Mouse (Mus musculus): ENCODE results near the gene Abcc6. TPM values are rescaled to one million over a fixed set of nuclear protein-coding genes. Genes with fewer than 3 reads are reported as not detected.
A peak's percentile ranks its signal among the peaks of the same experiment; 100 is the strongest.

The Abcc6 gene
- polyA plus RNA-seq, 1 experiment from 2014 or later = 10.8 TPM

- DNase-seq (peak; percentile 99), ATAC-seq (peak; percentile 82)
- 6% methylated on average over 42 of the region's 44 CpGs for WGBS (ENCODE audit: insufficient replicate concordance)
- peak within 1 kb of the TSS; percentile 93 for H3K4me3 ChIP-seq (ENCODE audit: low read depth, low read length)
- H3K4me2 ChIP-seq (ENCODE audit: low read depth, low read length) = peak within 1 kb of the TSS; percentile 99
- H3K9me3 ChIP-seq (ENCODE audit: low read length) = no peaks in the 10 kb centered on the region
- H3K27me3 ChIP-seq (ENCODE audit: insufficient read depth, low read length) = no peaks in the 10 kb centered on the region
- peaks cover 3% of the 10 kb centered on the region; the same call in 1 of the 2 replicates for H3K36me3 ChIP-seq (replicated peaks; ENCODE audit: insufficient read depth, low read length)
- H3K4me1 ChIP-seq (ENCODE audit: insufficient read depth) = peaks cover 30% of the 10 kb centered on the region
- peak within 1 kb of the TSS; percentile 87 for H3K9ac ChIP-seq (replicated peaks)
- TF ChIP-seq EP300 (IDR thresholded peaks at IDR 0.05; ENCODE audit: low read depth) (peak; percentile 43; the same call in 1 of the 2 replicates), CTCF (IDR thresholded peaks at IDR 0.05; ENCODE audit: low read depth) (peak; percentile 94)
- peak within 1 kb of the TSS; percentile 35; the same call in 1 of the 2 replicates for H3K27ac ChIP-seq (ENCODE audit: low read depth)
Measured at GRCm38 (mm10) chr7:46033109-46033869, 3.2 kb upstream of the Abcc6 start, which contains the start of gene Nomo1. Gene Nomo1, plus strand, starts transcription at chr7:46033698.

- no peak for DNase-seq
- peaks cover 30% of the 10 kb centered on the region for H3K4me1 ChIP-seq (ENCODE audit: insufficient read depth)
Measured at GRCm38 (mm10) chr7:46031075-46031474, 973 bp upstream of the Abcc6 start.

GRCm38 (mm10) chr7:46029299-46030144, 580 bp downstream of the Abcc6 start:
- Histone ChIP-seq H3K9ac (replicated peaks) (peak overlapping the region; percentile 51), H3K4me3 (ENCODE audit: low read depth, low read length) (peak overlapping the region; percentile 22), H3K27ac (ENCODE audit: low read depth) (peak overlapping the region; percentile 93), H3K4me1 (ENCODE audit: insufficient read depth) (peaks cover 21% of the 10 kb centered on the region), H3K36me3 (replicated peaks; ENCODE audit: insufficient read depth, low read length) (0 out of 2 replicates have a peak, but pooled peaks cover 2% of the 10 kb centered on the region), H3K4me2 (ENCODE audit: low read depth, low read length) (peak overlapping the region; percentile 48), H3K9me3 (ENCODE audit: low read length) (no peaks in the 10 kb centered on the region), H3K27me3 (ENCODE audit: insufficient read depth, low read length) (no peaks in the 10 kb centered on the region)
- DNase-seq (no peak), ATAC-seq (peak; percentile 68)
- TF ChIP-seq CTCF (IDR thresholded peaks at IDR 0.05; ENCODE audit: low read depth) = peak; percentile 20; the same call in 1 of the 2 replicates
- TF ChIP-seq EP300 (IDR thresholded peaks at IDR 0.05; ENCODE audit: low read depth) = no peak
- WGBS (ENCODE audit: insufficient replicate concordance) = 60% methylated on average over 7 of the region's 9 CpGs

More at GRCm38 (mm10) chr7:46031075-46031474, 973 bp upstream of the Abcc6 start:
- Histone ChIP-seq H3K4me2 (ENCODE audit: low read depth, low read length) (peak overlapping the region; percentile 48), H3K27ac (ENCODE audit: low read depth) (peak overlapping the region; percentile 93), H3K27me3 (ENCODE audit: insufficient read depth, low read length) (no peaks in the 10 kb centered on the region), H3K9me3 (ENCODE audit: low read length) (no peaks in the 10 kb centered on the region), H3K36me3 (replicated peaks; ENCODE audit: insufficient read depth, low read length) (0 out of 2 replicates have a peak, but pooled peaks cover 2% of the 10 kb centered on the region), H3K4me3 (ENCODE audit: low read depth, low read length) (no peak overlapping the region), H3K9ac (replicated peaks) (no peak overlapping the region)
- no peak for ATAC-seq
- WGBS (ENCODE audit: insufficient replicate concordance) = 22% methylated on average over 2 of the region's 2 CpGs
- TF ChIP-seq EP300 (IDR thresholded peaks at IDR 0.05; ENCODE audit: low read depth) = no peak
- no peak for TF ChIP-seq CTCF (IDR thresholded peaks at IDR 0.05; ENCODE audit: low read depth)

DNA sequence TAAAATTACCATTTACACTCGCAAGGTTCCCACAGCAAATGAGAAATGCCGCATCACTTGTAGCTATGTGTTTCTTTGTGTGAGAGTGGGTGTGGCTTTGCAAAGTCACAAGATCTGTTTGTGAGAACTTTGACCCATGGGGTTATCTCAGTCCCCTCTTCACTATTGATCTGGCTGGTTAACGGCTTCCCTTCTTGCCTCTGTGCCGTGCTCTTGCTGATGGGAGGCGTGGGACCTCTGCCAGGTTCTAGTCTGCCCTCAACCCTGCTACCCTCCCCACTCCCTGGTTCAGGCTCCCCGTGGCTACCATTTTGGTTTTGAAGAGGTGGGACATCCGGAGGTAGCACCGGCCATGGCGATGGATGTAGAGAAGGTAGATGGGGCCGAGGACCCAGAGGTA, 1.4 kb downstream of the Abcc6 start:
- H3K27me3 ChIP-seq (ENCODE audit: insufficient read depth, low read length) = no peaks in the 10 kb centered on the region
- H3K4me1 ChIP-seq (ENCODE audit: insufficient read depth) = peaks cover 16% of the 10 kb centered on the region; the same call in 1 of the 2 replicates
- 0 out of 2 replicates have a peak, but pooled peaks cover 2% of the 10 kb centered on the region for H3K36me3 ChIP-seq (replicated peaks; ENCODE audit: insufficient read depth, low read length)
- peak; percentile 59 for ATAC-seq
- no peaks in the 10 kb centered on the region for H3K9me3 ChIP-seq (ENCODE audit: low read length)
- peak; percentile 63 for DNase-seq
- H3K4me2 ChIP-seq (ENCODE audit: low read depth, low read length) = peak overlapping the region; percentile 40
- H3K4me3 ChIP-seq (ENCODE audit: low read depth, low read length) = peak overlapping the region; percentile 5; the same call in 1 of the 2 replicates
- no peak overlapping the region for H3K9ac ChIP-seq (replicated peaks)
- H3K27ac ChIP-seq (ENCODE audit: low read depth) = peak overlapping the region; percentile 93
- TF ChIP-seq CTCF (IDR thresholded peaks at IDR 0.05; ENCODE audit: low read depth) = no peak
- TF ChIP-seq EP300 (IDR thresholded peaks at IDR 0.05; ENCODE audit: low read depth) = peak; percentile 45; the same call in 1 of the 2 replicates
- 61% methylated on average over 10 of the region's 10 CpGs for WGBS (ENCODE audit: insufficient replicate concordance)

- Histone ChIP-seq H3K27me3 (ENCODE audit: insufficient read depth, low read length) (no peaks in the 10 kb centered on the region), H3K4me3 (ENCODE audit: low read depth, low read length) (no peak overlapping the region), H3K9ac (replicated peaks) (no peak overlapping the region), H3K4me1 (ENCODE audit: insufficient read depth) (no peaks in the 10 kb centered on the region), H3K36me3 (replicated peaks; ENCODE audit: insufficient read depth, low read length) (0 out of 2 replicates have a peak, but pooled peaks cover 2% of the 10 kb centered on the region), H3K27ac (ENCODE audit: low read depth) (no peak overlapping the region), H3K4me2 (ENCODE audit: low read depth, low read length) (no peak overlapping the region), H3K9me3 (ENCODE audit: low read length) (no peaks in the 10 kb centered on the region)
- TF ChIP-seq CTCF (IDR thresholded peaks at IDR 0.05; ENCODE audit: low read depth) = no peak
- no peak for TF ChIP-seq EP300 (IDR thresholded peaks at IDR 0.05; ENCODE audit: low read depth)
- 76% methylated on average over 9 of the region's 9 CpGs for WGBS (ENCODE audit: insufficient replicate concordance)
- ATAC-seq (no peak), DNase-seq (no peak)
Measured at GRCm38 (mm10) chr7:46025436-46025835, 4.7 kb downstream of the Abcc6 start.
